Mouse (Mus musculus): ENCODE measurements at regions not wholly inside any gene's neighbourhood (a gene's known extent, or its start where the extent isn't known, plus 50 kb on each side); places are given as distances from the start of the nearest gene placed in this dataset.
"Not testable (repeated sequence)": the region's sequence is repeated elsewhere in the genome, so short reads cannot be mapped to it uniquely, and the experiment has no call there.

DNA sequence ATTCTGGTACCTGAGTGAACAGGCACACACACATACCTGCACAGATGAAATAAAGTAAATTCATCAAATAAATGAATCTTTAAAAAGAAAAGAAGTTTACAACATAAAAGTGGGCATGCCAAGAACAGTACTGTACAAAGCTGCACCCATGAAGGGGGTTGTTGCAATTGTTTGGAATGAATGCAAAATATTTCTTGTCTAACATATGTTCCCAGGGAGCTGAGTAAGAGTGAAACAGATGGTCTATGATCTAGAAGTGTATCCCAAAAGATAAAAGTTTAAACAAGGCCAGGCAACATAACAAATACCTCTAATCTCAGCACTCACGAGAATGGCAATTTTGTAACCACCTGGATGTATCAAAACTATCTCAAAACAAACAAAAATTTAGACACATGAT lies 1685.5 kb upstream of the Dsel start:
- DNase-seq (ENCODE audit: low spot score in 2 of 2), result no peak

DNA sequence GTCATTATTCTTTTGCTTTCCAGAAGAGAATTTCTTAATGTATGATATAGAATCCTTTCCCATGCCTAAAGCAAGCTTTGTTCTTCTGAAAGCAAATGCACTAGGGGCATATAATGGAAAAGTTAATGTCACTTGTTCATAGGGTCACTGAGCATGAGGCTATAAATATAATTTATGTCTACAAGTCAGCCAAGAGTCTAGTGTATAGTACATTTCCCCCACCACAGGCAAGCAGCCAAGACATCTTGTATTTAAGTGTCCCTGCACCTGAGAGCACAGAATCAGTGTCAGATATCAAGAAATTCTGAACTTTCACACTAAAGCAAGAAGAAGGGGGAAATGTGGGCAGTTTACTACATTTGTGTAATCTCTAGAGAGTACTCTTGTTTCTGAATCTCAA lies 1675.3 kb upstream of the Dsel start:
- no peak for DNase-seq (ENCODE audit: low spot score in 2 of 2)

DNA sequence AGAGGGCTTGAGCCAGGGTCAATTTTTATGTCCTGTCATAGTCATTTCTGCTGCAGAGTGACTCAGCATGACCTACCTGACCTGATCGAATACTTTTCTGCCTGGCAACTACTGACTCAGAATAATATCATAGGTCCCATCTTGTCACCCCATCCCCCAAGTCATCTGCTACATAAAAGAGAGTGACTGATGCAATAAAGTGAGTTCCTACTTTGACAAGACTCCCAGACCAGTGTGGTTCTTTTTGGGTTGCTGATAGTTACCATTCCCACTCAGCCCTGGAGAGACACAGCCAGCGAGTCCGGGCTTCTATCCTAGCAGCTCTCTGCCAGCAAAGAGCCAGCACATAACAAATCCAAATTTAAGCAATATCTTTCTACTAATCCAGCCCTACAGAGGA lies 1665.8 kb upstream of the Dsel start:
- DNase-seq (ENCODE audit: low spot score in 2 of 2), result no peak

DNA sequence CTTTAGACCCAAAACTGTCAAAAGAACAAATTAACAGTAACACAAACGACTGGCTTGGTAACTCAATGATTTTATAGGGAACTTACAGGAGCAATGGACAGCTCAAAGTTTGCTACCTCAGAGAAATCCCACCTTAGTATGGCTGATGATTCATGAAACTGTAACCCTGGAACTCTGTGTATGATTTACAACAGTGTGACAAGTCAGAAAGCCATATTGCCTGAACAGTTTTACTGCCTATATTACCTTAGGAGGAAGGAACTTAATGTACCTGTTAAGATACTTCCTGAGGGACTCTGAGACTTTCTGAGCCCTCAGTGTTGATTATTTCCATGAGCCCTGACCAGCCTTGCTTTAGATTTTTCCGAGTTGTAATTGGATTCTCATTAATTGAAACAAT lies 1631.3 kb upstream of the Dsel start:
- no peak for DNase-seq (ENCODE audit: low spot score in 2 of 2)

DNA sequence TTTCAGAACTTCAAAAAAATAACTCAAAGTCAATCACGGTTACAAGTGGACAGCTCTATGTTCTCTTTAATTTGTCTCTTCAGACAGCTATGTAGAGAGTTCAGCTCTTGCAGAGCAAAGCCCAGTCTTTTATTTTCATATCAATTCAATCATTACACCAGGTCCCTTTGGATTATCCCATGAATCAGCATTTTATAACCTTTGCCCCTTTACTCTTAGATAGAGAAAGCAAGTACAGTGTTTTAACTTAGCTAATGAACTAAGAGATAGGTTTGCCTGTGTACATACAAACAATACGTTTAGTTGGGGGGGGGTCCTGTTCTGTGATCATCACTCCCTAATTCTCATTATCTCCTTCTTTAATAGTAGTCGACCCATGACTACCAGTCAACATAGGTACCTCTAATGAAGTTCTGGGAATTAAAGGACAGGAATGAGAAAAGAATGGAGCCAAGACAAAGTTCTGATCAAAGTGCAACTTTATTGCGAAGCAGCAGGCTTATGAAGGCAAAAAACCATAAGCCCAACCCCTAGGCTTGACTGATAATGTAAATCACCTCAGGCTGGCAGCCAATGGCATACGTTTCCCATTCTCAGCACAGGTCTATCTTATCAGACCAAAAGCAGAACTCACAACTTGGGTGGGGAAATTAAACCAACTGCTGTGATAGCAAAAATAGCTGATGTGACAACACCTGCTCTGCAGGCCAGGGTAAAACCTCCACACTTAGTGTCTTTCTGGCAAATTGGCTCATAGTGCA lies 1625.7 kb upstream of the Dsel start:
- DNase-seq (ENCODE audit: low spot score in 2 of 2), result no peak

GRCm38 (mm10) chr1:113456538-113457273 lies 1592.0 kb upstream of the Dsel start:
- DNase-seq (ENCODE audit: low spot score in 2 of 2), result peak in 1 of 2 experiments; percentile 3

- no peak for DNase-seq (ENCODE audit: low spot score in 2 of 2)
These were observed 1569.0 kb upstream of the Dsel start for GRCm38 (mm10) chr1:113433701-113434100.

DNA sequence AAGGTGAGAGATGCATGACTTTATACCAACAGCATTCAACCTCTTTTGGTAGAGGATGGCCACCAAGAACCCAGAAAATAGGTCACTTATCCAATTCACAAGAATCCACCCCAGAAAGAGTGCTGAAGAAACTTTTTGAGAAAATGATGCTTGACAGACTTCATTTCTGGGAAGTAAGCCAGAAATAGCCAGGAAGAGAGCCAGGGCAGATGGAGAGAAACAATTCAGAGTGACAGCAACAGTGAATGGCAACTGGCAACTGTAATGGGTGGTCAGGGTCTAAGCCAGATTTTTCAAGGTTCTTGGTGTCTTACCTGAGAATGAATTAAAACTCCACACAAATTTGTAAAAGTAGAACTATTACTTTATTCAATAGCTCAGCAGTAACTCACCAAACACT lies 1566.5 kb upstream of the Dsel start:
- DNase-seq (ENCODE audit: low spot score in 2 of 2), result no peak

- no peak for DNase-seq (ENCODE audit: low spot score in 2 of 2)
These were observed 1548.1 kb upstream of the Dsel start for GRCm38 (mm10) chr1:113412858-113413257.

- DNase-seq (ENCODE audit: low spot score in 2 of 2), result no peak
These were observed 1530.6 kb upstream of the Dsel start for GRCm38 (mm10) chr1:113395267-113395824.

DNA sequence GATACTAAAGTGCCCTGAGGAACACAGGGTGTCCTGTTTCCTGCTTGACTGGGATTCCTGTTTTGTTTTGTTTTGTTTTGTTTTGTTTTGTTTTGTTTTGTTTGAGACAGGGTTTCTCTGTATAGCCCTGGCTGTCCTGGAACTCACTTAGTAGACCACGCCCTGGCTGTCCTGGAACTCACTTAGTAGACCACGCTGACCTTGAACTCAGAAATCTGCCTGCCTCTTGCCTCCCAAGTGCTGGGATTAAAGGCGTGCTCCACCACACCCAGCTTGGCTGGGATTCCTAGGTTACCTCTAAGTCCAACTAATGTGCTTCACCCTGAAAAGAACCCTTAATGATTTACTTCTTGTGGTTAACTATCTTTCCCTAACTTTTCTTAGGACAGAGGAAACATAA lies 1529.6 kb upstream of the Dsel start:
- not testable (repeated sequence) for DNase-seq (ENCODE audit: low spot score in 2 of 2)

GRCm38 (mm10) chr1:113392962-113393361 lies 1528.2 kb upstream of the Dsel start:
- no peak for DNase-seq (ENCODE audit: low spot score in 2 of 2)

GRCm38 (mm10) chr1:113389920-113390319 lies 1525.2 kb upstream of the Dsel start:
- no peak for DNase-seq (ENCODE audit: low spot score in 2 of 2)

DNA sequence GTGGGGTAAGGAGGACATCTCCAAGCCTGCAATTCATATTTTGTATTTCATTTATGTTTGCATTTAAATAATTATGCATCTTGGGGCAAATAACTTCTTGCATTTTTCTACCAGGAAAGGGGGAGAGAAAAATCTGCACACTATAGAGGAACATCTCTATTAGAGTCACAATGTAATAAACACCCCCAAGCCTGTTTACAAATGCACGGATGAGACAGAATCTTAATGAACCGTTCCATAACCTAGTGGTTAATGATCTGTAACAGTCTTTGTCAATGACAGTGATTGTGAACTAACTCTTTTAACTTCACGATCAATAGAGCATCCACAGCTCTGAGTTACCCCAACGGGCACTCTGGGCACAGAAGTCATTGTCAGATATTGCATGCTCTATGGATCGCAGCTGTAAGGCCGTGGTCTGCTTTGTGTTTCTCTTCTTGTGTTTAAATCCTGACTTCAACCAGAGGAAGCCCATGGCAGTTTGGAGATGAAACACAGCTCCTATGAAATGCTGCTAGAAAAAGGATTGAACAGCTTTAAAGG lies 1520.2 kb upstream of the Dsel start:
- no peak for DNase-seq (ENCODE audit: low spot score in 2 of 2)

DNA sequence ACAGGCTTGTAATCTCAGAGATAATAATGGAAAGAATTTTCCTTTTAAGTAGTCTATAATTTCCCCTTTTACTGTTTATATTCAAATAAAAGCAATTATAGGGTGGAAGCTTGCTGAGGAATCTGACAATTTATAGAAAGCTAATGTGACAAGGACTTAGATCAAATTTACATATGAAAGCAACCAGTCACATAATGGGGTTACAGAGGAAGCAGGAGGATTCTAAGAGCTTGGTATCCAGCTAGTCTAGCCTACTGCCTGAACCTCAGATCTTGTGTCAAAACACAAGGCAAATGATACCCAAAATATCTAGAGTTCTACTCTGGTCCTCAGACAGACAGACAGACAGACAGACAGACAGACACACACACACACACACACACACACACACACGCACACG lies 1519.0 kb upstream of the Dsel start:
- no peak for DNase-seq (ENCODE audit: low spot score in 2 of 2)

DNA sequence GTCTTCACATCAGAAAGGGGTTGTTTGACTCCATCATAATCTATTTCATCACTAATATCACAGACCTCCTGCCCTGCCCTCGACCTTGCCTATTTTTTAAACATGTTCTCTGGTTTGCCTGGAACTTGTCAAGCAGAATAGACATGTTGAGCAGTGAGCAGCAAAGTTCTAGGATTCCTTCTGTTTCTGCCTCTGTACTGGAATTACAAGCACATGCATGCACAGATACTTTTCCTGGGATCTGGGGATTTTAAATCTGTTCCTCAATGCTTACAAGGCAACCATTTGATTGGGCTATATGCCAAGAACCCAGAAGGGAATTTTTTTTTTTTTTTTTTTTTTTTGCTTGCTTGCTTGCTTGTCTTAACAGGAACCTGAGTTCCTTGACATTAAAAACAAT lies 1508.0 kb upstream of the Dsel start:
- no peak for DNase-seq (ENCODE audit: low spot score in 2 of 2)

GRCm38 (mm10) chr1:113358242-113358641 lies 1493.5 kb upstream of the Dsel start:
- no peak for DNase-seq (ENCODE audit: low spot score in 2 of 2)

DNA sequence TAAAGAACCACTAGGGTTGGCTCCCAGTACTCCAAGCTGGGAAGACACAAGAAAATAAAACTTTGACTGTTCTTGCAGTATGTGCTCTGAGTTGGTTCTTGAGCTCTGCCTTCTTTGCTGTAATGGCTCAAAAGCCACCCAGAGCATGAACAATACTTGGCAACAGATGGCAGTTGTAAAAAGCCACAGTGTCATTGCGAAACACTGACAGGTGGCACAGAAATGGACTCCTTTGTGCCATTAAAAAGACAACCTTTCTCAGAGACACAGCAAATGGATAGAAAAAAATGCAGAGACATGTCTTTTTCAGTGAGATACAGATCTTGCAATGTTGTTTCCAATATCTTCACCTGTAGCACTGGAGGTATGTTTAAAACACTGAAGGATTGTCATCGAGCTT lies 1443.3 kb upstream of the Dsel start:
- DNase-seq (ENCODE audit: low spot score in 2 of 2), result no peak

GRCm38 (mm10) chr1:113297807-113298206 lies 1433.1 kb upstream of the Dsel start:
- DNase-seq (ENCODE audit: low spot score in 2 of 2), result peak; percentile 35 to 41

GRCm38 (mm10) chr1:113288242-113288641 lies 1423.5 kb upstream of the Dsel start:
- DNase-seq (ENCODE audit: low spot score in 2 of 2), result no peak

- DNase-seq (ENCODE audit: low spot score in 2 of 2), result no peak
These were observed 1419.4 kb upstream of the Dsel start for GRCm38 (mm10) chr1:113284122-113284521.

- DNase-seq (ENCODE audit: low spot score in 2 of 2), result no peak
These were observed 1394.7 kb upstream of the Dsel start for GRCm38 (mm10) chr1:113259421-113259820.

- DNase-seq (ENCODE audit: low spot score in 2 of 2), result no peak
These were observed 1382.6 kb upstream of the Dsel start for GRCm38 (mm10) chr1:113247325-113247724.

Measured in frontal cortex, postnatal 10 days (tissue).